Mouse (Mus musculus) bone marrow, adult 2 months (tissue): ENCODE data around the gene Megf11.

ENCODE experiments used
- CTCF ChIP-seq: fragments of 200-500 bp; IDR thresholded peaks from 2 replicates; pipeline ENCODE4 v1.5.1; 2011; ENCODE audit warnings: low read length, control low read depth; ENCODE audit not compliant: control insufficient read depth, insufficient read depth
- POLR2A ChIP-seq: fragments of 200-500 bp; IDR thresholded peaks from 2 replicates; pipeline ENCODE4 v1.6.1; 2011; ENCODE audit warnings: low read depth, mild to moderate bottlenecking, control low read depth, low read length, borderline replicate concordance; ENCODE audit not compliant: control insufficient read depth

DNA sequence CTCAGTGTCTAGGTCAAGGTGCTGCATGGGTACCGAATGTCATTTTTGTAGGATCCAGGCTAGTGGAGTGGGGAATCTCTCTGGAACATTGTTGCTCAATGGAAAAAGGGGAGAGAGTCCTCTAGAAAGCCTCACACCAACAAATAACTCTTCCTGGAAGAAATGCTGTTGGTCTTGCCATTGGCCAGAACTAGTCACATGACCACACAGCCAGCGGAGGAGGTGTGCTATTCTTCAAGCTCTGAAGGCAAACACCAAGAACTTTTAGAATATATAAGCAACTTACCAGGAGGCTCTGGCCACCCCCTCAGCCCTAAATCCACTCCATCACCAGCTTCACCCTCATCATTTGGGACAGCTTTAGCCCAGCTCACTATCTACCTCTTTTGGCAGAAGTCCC, 41.8 kb upstream of the Megf11 start:
- TF ChIP-seq CTCF (no peak), POLR2A (no peak)
